Mouse (Mus musculus) spleen, embryonic (tissue): ENCODE data around the gene Ccdc181.
"Not testable (repeated sequence)": the region's sequence is repeated elsewhere in the genome, so short reads cannot be mapped to it uniquely, and the experiment has no call there.

ENCODE experiments used
- CTCF ChIA-PET: fragments of 350-600 bp; sonication (Branson Sonifier 250); formaldehyde crosslinking; loops from one replicate; lab custom pipeline; 2022; lab: Charles Lee

Gene Ccdc181

GRCm38 (mm10) chr1:164275455-164275954 lies at the start of gene Ccdc181:
TSS of gene Ccdc181 (plus strand) at chr1:164275585.
- CTCF ChIA-PET: interaction anchor here (0.6 kb wide), 1 partner anchor 9 kb away, joined by 3 read pairs; no protein-coding TSS in a partner anchor

- CTCF ChIA-PET: not testable (repeated sequence)
These were observed 43.3 kb upstream of the Ccdc181 start for GRCm38 (mm10) chr1:164231937-164232570.

- CTCF ChIA-PET: no interaction called here
These were observed 41.9 kb upstream of the Ccdc181 start for GRCm38 (mm10) chr1:164233447-164233846.

- CTCF ChIA-PET: no interaction called here
These were observed 40.3 kb upstream of the Ccdc181 start for GRCm38 (mm10) chr1:164235078-164235477.

GRCm38 (mm10) chr1:164236078-164236477 lies 39.3 kb upstream of the Ccdc181 start:
- CTCF ChIA-PET: no interaction called here

GRCm38 (mm10) chr1:164241494-164241893 lies 33.9 kb upstream of the Ccdc181 start:
- CTCF ChIA-PET: no interaction called here

- CTCF ChIA-PET: no interaction called here
These were observed 32.6 kb upstream of the Ccdc181 start for GRCm38 (mm10) chr1:164242809-164243208.

DNA sequence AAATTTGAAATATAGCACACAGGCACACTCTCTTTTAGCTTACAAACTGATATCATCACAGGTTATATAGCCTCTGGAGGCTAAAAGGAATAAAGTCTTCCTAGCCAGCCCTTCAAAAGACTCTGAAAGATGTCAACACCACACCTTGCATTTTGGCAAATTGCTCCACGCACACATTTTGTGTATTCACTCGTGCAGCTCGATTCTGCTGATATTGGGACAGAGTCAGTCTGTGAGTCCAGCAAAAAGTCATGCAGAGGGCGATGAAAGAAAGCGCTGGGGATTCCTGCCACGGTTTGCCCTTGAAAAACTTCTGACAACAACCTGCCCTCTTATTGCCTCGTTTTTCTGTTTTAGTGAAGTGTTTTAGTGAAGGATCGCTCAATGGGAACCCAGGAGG lies 27.9 kb upstream of the Ccdc181 start:
- CTCF ChIA-PET: no interaction called here

DNA sequence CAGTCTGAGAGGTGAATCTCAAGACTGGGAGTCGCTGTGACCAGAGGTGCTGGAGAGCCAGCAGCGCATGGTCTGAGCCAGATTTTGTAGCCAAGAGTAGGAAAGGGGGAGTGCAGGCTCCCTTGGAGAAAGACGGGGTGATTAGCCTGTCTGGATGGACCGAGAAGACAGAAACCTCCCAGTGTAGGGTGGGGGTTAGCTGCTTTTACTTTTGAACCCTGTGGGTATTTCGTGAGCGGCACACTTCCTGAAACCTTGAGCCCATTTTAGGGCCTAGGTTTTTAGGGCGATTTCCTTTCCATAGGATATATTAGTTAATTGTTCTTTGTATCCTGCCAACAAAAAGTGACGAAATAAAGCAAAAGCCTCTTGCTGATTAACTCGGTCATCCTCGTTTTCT lies 27.4 kb upstream of the Ccdc181 start:
- CTCF ChIA-PET: no interaction called here

GRCm38 (mm10) chr1:164248465-164249331 lies 26.7 kb upstream of the Ccdc181 start, which contains the start of gene Slc19a2:
TSS of gene Slc19a2 (plus strand) at chr1:164249046.
- CTCF ChIA-PET: no interaction called here

DNA sequence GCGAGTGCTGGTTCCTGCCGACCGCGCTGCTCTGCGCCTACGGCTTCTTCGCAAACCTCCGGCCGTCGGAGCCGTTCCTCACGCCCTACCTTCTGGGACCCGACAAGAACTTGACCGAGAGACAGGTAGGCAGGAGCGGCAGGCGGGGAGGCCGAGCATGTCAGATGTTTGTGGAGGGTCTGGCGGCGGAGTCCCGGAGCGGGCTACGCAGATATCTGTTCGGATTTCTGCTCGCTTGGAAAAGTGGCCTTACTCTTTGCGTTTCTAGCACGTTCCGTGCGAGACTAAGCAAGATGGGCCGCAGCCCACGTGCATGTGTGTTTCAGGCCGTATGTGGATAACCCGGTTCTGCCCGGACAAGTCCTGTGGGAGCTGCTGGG lies 26.1 kb upstream of the Ccdc181 start:
- CTCF ChIA-PET: no interaction called here

GRCm38 (mm10) chr1:164250391-164251150 lies 24.8 kb upstream of the Ccdc181 start:
- CTCF ChIA-PET: no interaction called here

DNA sequence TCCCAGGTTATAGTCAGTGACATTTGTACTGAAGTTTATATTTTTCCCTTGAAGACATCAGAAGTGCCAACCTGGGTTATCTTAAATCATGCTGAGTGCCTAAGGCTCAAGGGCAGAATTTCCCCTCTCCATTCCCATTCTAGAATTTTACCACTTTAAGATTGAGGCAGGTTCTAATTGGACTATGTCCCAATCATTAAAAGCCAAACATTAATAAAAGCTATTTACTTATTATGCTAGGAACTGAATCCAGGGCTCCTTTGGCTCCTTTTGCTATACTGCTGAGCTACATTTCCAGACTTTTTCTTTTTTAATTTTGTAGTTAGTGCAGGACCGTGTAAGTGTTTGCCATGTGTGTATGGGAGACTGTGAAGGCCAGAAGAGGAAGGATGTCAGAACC lies 23.9 kb upstream of the Ccdc181 start:
- CTCF ChIA-PET: no interaction called here

DNA sequence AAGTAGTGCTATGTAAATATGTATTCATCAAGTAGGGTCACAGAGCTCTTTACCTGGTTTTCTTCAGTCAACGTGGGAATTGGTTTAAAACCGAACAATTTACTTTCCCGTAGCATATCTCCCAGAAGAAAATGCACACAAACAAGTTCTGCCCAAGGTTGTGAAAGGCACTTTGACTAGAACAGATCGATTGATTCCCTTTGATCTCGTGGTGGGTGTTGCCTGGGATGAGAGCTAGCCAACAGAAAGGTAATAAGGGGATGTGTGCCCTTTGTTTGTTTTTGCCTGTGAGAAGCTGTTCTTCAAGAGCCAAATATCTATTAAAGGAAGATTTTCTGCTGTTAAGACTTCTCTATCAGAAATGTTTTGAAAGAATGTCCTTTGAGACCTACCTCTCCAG lies 22.8 kb upstream of the Ccdc181 start:
- CTCF ChIA-PET: no interaction called here

GRCm38 (mm10) chr1:164254836-164255235 lies 20.5 kb upstream of the Ccdc181 start:
- CTCF ChIA-PET: no interaction called here

- CTCF ChIA-PET: no interaction called here
These were observed 15.0 kb upstream of the Ccdc181 start for GRCm38 (mm10) chr1:164260171-164261028.

- CTCF ChIA-PET: no interaction called here
These were observed 13.8 kb upstream of the Ccdc181 start for GRCm38 (mm10) chr1:164261553-164261952.

DNA sequence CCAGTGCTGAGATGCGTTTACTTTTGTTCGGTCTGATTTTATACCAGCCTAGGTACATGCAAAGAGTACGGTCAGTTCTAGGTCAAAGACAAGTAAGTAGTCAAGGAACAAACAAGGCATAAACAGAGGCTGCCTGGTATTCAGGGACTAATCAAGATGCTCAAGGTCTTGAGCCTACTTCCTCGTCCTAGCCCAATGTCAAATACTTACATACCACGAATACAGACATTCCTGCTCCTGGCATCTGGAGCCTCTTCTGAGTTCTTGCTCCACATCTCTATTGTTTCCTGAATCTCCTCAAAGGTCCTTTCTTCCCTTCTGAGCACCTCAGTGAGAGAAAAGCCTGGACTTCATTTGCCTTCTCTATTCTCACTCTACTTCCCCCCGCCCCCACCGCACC lies 4.4 kb upstream of the Ccdc181 start:
- CTCF ChIA-PET: no interaction called here

GRCm38 (mm10) chr1:164273659-164274058 lies 1.7 kb upstream of the Ccdc181 start:
- CTCF ChIA-PET: no interaction called here

DNA sequence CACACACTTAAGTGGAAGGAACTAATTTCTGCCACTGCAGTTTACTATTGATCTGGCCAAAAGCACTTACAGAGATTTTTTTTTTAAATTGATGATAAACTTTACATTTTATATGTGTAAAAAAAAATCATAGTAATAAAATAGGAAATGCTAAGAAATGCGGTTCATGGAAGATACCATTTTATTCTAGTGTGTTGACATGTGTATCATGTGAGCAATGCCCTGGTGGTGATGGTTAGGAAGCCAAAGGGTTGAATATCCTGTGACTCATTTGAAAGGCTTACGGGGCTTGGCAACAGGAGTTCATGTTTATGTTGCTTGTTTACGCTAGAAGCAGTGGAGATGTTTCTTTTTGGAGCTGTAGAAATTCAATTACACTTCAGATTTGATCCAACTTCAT lies 1.2 kb downstream of the Ccdc181 start:
- CTCF ChIA-PET: no interaction called here

- CTCF ChIA-PET: no interaction called here
These were observed 3.9 kb downstream of the Ccdc181 start for GRCm38 (mm10) chr1:164279332-164279731.
